ENCODE assay signal across 30 mouse cellular contexts in the genomic region with DNA sequence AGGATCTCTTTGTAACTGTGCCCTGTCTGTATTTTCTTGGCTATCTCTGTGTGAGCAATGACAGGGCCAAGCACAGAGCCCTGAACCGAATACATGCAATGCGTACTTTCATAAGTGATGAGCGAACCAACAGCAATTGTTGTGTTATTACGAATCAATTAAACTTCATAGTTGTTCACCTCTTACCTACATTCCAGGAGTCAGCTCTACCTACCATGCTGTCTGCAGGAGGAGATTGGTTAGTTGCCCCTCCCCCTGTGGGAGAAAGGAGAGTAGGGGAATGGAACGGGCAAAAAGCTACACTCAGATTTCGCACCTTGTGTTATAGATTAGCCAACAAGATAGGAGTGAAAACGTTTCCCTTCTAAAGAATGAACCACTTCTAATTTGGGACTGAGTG.
"Had no signal": no experiment of that assay in that cellular context is flagged by ENCODE, and none has a peak within 500 bp of the region (broad histone marks: within the 10 kb centered on the region; RNA-seq: fewer than 3 reads in every experiment).

No protein-coding gene starts in this region.

- H3K27ac ChIP-seq: left cerebral cortex, adult 2 months; limb, embryonic 10.5 days; limb, embryonic 12.5 days; limb, embryonic 13.5 days; limb, embryonic 15.5 days; liver, embryonic 13.5 days; liver, embryonic 14.5 days; liver, embryonic 15.5 days; lung, embryonic 15.5 days; macrophage; midbrain, embryonic 10.5 days; midbrain, embryonic 12.5 days; midbrain, embryonic 13.5 days; midbrain, embryonic 15.5 days; neural tube, embryonic 12.5 days had no signal

- H3K9ac ChIP-seq: limb, embryonic 12.5 days; limb, embryonic 13.5 days; limb, embryonic 15.5 days; liver, embryonic 13.5 days; liver, embryonic 14.5 days; liver, embryonic 15.5 days; lung, embryonic 14.5 days; lung, embryonic 15.5 days; midbrain, embryonic 12.5 days; midbrain, embryonic 13.5 days; midbrain, embryonic 15.5 days; neural tube, embryonic 12.5 days had no signal

- H3K9me3 ChIP-seq: limb, embryonic 10.5 days; limb, embryonic 12.5 days; limb, embryonic 13.5 days; limb, embryonic 15.5 days; liver, embryonic 13.5 days; liver, embryonic 15.5 days; lung, embryonic 15.5 days; midbrain, embryonic 10.5 days; midbrain, embryonic 12.5 days; midbrain, embryonic 13.5 days; midbrain, embryonic 15.5 days; neural tube, embryonic 12.5 days had no signal

- H3K4me2 ChIP-seq: limb, embryonic 12.5 days; limb, embryonic 13.5 days; limb, embryonic 15.5 days; liver, embryonic 11.5 days; liver, embryonic 13.5 days; liver, embryonic 15.5 days; lung, embryonic 14.5 days; lung, embryonic 15.5 days; midbrain, embryonic 11.5 days; midbrain, embryonic 12.5 days; midbrain, embryonic 13.5 days; midbrain, embryonic 15.5 days; neural tube, embryonic 12.5 days had no signal

- H3K4me1 ChIP-seq: limb, embryonic 10.5 days; limb, embryonic 12.5 days; limb, embryonic 13.5 days; limb, embryonic 15.5 days; liver, embryonic 13.5 days; liver, embryonic 15.5 days; lung, embryonic 15.5 days; midbrain, embryonic 15.5 days; neural tube, embryonic 12.5 days had no signal

- DNase-seq: left cerebral cortex, postnatal 4 days; liver, embryonic 13.5 days; lung, adult 18-20 months; lung, adult 2 months; lung, embryonic 14.5 days; lung, postnatal 10 days; lung, postnatal 14 days; lung, postnatal 36 days; lung, postnatal 4 days; midbrain, embryonic 14.5 days had no signal

- H3K4me3 ChIP-seq: left cerebral cortex, adult 2 months; limb, embryonic 10.5 days; limb, embryonic 12.5 days; limb, embryonic 13.5 days; limb, embryonic 15.5 days; liver, embryonic 13.5 days; liver, embryonic 15.5 days; lung, embryonic 15.5 days; megakaryocyte, embryonic 14.5 days; midbrain, embryonic 10.5 days; midbrain, embryonic 12.5 days; midbrain, embryonic 13.5 days; midbrain, embryonic 15.5 days; myocyte; neural tube, embryonic 12.5 days had no signal

- H3K27me3 ChIP-seq: limb, embryonic 12.5 days; limb, embryonic 13.5 days; limb, embryonic 15.5 days; liver, embryonic 13.5 days; liver, embryonic 15.5 days; lung, embryonic 15.5 days; midbrain, embryonic 15.5 days; neural tube, embryonic 12.5 days had no signal

- ATAC-seq: lung, postnatal 0 days; midbrain, embryonic 13.5 days; midbrain, embryonic 15.5 days; midbrain, embryonic 16.5 days had no signal

- H3K36me3 ChIP-seq: limb, embryonic 10.5 days; limb, embryonic 12.5 days; limb, embryonic 15.5 days; liver, embryonic 13.5 days; liver, embryonic 15.5 days; lung, embryonic 15.5 days; midbrain, embryonic 10.5 days; midbrain, embryonic 12.5 days; midbrain, embryonic 13.5 days; midbrain, embryonic 15.5 days; neural tube, embryonic 12.5 days had no signal
